Mouse (Mus musculus) hindbrain, embryonic 13.5 days (tissue): ENCODE data around the gene Akr7a5. TPM values are rescaled to one million over a fixed set of nuclear protein-coding genes. Genes with fewer than 3 reads are reported as not detected.

Experiments
- ATAC-seq: fragments of 200-750 bp; cut with Nextera tagmentation; 2 replicates; pipeline ENCODE4 v1.8.0; 2017; ENCODE audit warnings: moderate TSS enrichment; ENCODE audit not compliant: low FRiP score
- H3K27ac ChIP-seq: fragments of 300-500 bp; sonication (generic); 2 replicates; pipeline ENCODE4 v1.5.1; 2015; ENCODE audit warnings: inconsistent platforms, mild to moderate bottlenecking, moderate library complexity
- H3K27me3 ChIP-seq: fragments of 300-500 bp; sonication (generic); 2 replicates; pipeline ENCODE4 v1.6.1; 2015; ENCODE audit warnings: mild to moderate bottlenecking, inconsistent platforms
- H3K36me3 ChIP-seq: fragments of 300-500 bp; sonication (generic); 2 replicates; pipeline ENCODE4 v1.6.1; 2015; ENCODE audit warnings: mild to moderate bottlenecking, inconsistent platforms
- H3K4me1 ChIP-seq: fragments of 300-500 bp; sonication (generic); replicated peaks from 2 replicates; pipeline ENCODE4 v1.6.1; 2015; ENCODE audit warnings: inconsistent platforms
- H3K4me2 ChIP-seq: fragments of 300-500 bp; sonication (generic); 2 replicates; pipeline ENCODE4 v1.6.1; 2015; ENCODE audit warnings: inconsistent platforms, mild to moderate bottlenecking, moderate library complexity
- H3K4me3 ChIP-seq: fragments of 300-500 bp; sonication (generic); 2 replicates; pipeline ENCODE4 v1.5.1; 2015; ENCODE audit warnings: mild to moderate bottlenecking, inconsistent platforms
- H3K9ac ChIP-seq: fragments of 300-500 bp; sonication (generic); 2 replicates; pipeline ENCODE4 v1.6.1; 2015; ENCODE audit warnings: mild to moderate bottlenecking, inconsistent platforms
- H3K9me3 ChIP-seq: fragments of 300-500 bp; sonication (generic); 2 replicates; pipeline ENCODE4 v1.6.1; 2016; ENCODE audit warnings: inconsistent platforms
- WGBS: fragments of 180-500 bp; shearing (Covaris S2); methylation state at CpG from one replicate; pipeline ENCODE4 v1.1.7; 2015; 5-methylcytosine and 5-hydroxymethylcytosine counted together
- polyA plus RNA-seq: library from polyadenylated mRNA; unstranded; fragments of >200 nt; fragmentation: Nextera tagmentation; extraction: Ambion mirVana; gene quantifications from 2 replicates; pipeline ENCODE4 v1.2.1, GENCODE M21; 2015

Akr7a5 gene
- polyA plus RNA-seq, 1 experiment from 2014 or later, result 60.0 TPM

DNA sequence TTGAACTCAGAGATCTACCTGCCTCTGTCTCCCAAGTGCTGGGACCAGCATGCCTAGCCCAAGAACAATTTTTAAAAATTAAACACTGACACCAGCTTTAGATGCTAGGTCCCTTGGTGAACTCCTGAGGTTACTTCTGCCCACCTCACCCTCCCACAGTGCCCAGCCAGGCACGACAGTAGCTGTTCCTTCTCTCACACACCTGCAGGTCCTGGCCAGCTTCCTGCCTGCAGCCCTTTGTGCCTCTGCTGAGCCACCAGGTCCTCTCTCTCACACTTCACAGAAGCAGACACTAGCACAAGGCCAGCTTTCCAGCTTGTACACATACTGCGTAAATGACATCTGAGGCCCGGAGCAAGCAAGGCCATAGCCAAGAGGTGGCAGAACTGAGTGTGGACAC lies 5.0 kb upstream of the Akr7a5 start:
- ATAC-seq, result no peak
- Histone ChIP-seq H3K9me3 (no peaks in the 10 kb centered on the region), H3K27ac (no peak overlapping the region), H3K27me3 (0 out of 2 replicates have a peak, but pooled peaks cover 5% of the 10 kb centered on the region), H3K4me3 (no peak overlapping the region), H3K4me1 (peaks cover 26% of the 10 kb centered on the region), H3K4me2 (no peak overlapping the region), H3K36me3 (peaks cover 51% of the 10 kb centered on the region), H3K9ac (0 out of 2 replicates have a peak overlapping the region, but pooled peaks have one; percentile 1)
- WGBS, result 92% methylated on average over 3 of the region's 3 CpGs

GRCm38 (mm10) chr4:139307916-139308315 lies 2.6 kb upstream of the Akr7a5 start:
- 80% methylated on average over 5 of the region's 5 CpGs for WGBS
- H3K27ac ChIP-seq, result no peak overlapping the region
- no peak overlapping the region for H3K9ac ChIP-seq
- 0 out of 2 replicates have a peak, but pooled peaks cover 13% of the 10 kb centered on the region for H3K27me3 ChIP-seq
- no peak for ATAC-seq
- peaks cover 27% of the 10 kb centered on the region for H3K36me3 ChIP-seq
- peaks cover 40% of the 10 kb centered on the region for H3K4me1 ChIP-seq
- no peaks in the 10 kb centered on the region for H3K9me3 ChIP-seq
- no peak overlapping the region for H3K4me2 ChIP-seq
- no peak overlapping the region for H3K4me3 ChIP-seq

- Histone ChIP-seq H3K36me3 (peaks cover 31% of the 10 kb centered on the region), H3K27ac (no peak overlapping the region), H3K4me1 (peaks cover 40% of the 10 kb centered on the region), H3K9me3 (no peaks in the 10 kb centered on the region), H3K27me3 (0 out of 2 replicates have a peak, but pooled peaks cover 13% of the 10 kb centered on the region), H3K4me2 (peak overlapping the region; percentile 94), H3K9ac (peak overlapping the region; percentile 88), H3K4me3 (peak overlapping the region; percentile 80)
- 21% methylated on average over 6 of the region's 6 CpGs for WGBS
- ATAC-seq, result no peak
These were observed 893 bp upstream of the Akr7a5 start for GRCm38 (mm10) chr4:139309651-139310050.

DNA sequence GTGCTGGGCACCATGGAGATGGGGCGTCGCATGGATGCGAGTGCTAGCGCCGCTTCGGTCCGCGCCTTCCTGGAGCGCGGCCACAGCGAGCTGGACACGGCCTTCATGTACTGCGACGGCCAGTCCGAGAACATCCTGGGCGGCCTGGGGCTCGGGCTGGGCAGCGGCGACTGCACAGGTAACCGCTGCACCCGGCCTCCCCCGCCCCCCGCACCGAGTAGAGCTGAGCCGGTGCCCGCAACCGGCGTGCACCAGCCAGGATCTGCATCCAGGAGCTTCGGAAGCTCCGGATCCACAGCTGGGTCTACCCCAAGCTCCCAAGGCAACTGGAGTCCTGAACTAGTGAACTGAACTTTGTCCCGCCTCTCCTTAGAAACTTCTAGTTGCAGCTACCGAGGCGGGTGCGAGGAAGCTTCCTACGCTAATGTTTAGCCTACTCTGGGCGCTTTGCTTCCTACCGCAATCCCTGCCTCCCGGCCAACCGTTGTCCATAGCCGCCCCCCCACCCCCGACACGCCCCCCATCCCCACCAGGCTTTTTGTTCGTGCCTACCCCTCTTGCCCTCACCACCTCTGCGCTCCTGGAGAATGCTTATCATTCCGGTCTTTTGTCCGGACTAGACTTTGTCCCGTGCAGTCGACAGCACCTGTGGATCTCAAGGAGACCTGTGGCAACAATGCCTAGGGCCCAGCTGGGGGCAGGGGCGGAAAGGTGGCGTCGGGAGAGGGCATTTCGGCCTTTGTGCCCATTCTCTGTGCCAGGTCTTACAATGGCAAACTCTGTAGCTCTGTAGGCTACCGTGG lies 556 bp downstream of the Akr7a5 start:
- 0 out of 2 replicates have a peak, but pooled peaks cover 13% of the 10 kb centered on the region for H3K27me3 ChIP-seq
- H3K9me3 ChIP-seq, result no peaks in the 10 kb centered on the region
- ATAC-seq, result peak; percentile 79
- WGBS, result under 1% methylated on average over 53 of the region's 53 CpGs
- peak overlapping the region; percentile 84 for H3K27ac ChIP-seq
- H3K4me1 ChIP-seq, result peaks cover 40% of the 10 kb centered on the region
- peak overlapping the region; percentile 94 for H3K4me2 ChIP-seq
- H3K9ac ChIP-seq, result peak overlapping the region; percentile 88
- peaks cover 31% of the 10 kb centered on the region for H3K36me3 ChIP-seq
- H3K4me3 ChIP-seq, result peak overlapping the region; percentile 80

GRCm38 (mm10) chr4:139311707-139312106 lies 1.2 kb downstream of the Akr7a5 start:
- peak overlapping the region; percentile 94 for H3K4me2 ChIP-seq
- peak overlapping the region; percentile 80 for H3K4me3 ChIP-seq
- peak overlapping the region; percentile 88 for H3K9ac ChIP-seq
- 0 out of 2 replicates have a peak, but pooled peaks cover 13% of the 10 kb centered on the region for H3K27me3 ChIP-seq
- peaks cover 28% of the 10 kb centered on the region for H3K36me3 ChIP-seq
- ATAC-seq, result no peak
- H3K4me1 ChIP-seq, result peaks cover 40% of the 10 kb centered on the region
- WGBS, result 15% methylated on average over 14 of the region's 14 CpGs
- no peak overlapping the region for H3K27ac ChIP-seq
- H3K9me3 ChIP-seq, result no peaks in the 10 kb centered on the region

GRCm38 (mm10) chr4:139312632-139313031 lies 2.1 kb downstream of the Akr7a5 start:
- WGBS, result 59% methylated on average over 4 of the region's 4 CpGs
- H3K4me2 ChIP-seq, result no peak overlapping the region

DNA sequence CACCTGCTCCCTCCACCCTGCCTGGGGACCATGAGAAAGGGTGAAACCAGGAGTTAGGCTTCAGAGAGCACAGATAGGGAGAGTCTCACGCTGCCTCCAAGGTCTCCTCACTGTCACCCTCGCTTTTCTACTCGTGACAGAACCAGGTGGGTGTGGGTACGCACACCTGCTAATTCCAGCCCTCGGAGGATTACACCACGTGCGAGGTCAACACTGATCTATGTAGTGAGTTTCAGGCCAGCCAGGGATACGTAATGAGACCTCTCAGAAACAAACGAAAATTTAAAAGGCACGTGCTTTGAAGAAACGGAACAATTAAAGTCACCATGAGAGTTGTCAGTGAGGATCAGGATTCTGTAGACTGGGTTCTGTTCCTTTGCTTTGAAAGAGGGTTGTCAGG lies 7.9 kb downstream of the Akr7a5 start:
- H3K36me3 ChIP-seq, result peaks cover 52% of the 10 kb centered on the region
- no peak overlapping the region for H3K4me3 ChIP-seq
- no peaks in the 10 kb centered on the region for H3K4me1 ChIP-seq
- H3K4me2 ChIP-seq, result no peak overlapping the region
- no peak for ATAC-seq
- no peaks in the 10 kb centered on the region for H3K27me3 ChIP-seq
- no peak overlapping the region for H3K27ac ChIP-seq
- H3K9me3 ChIP-seq, result no peaks in the 10 kb centered on the region
- WGBS, result 91% methylated on average over 11 of the region's 11 CpGs
- H3K9ac ChIP-seq, result no peak overlapping the region

More at GRCm38 (mm10) chr4:139312632-139313031, 2.1 kb downstream of the Akr7a5 start:
- Histone ChIP-seq H3K36me3 (peaks cover 32% of the 10 kb centered on the region), H3K4me1 (peaks cover 40% of the 10 kb centered on the region), H3K9ac (no peak overlapping the region), H3K4me3 (no peak overlapping the region), H3K9me3 (no peaks in the 10 kb centered on the region), H3K27me3 (0 out of 2 replicates have a peak, but pooled peaks cover 13% of the 10 kb centered on the region), H3K27ac (no peak overlapping the region)
- no peak for ATAC-seq

DNA sequence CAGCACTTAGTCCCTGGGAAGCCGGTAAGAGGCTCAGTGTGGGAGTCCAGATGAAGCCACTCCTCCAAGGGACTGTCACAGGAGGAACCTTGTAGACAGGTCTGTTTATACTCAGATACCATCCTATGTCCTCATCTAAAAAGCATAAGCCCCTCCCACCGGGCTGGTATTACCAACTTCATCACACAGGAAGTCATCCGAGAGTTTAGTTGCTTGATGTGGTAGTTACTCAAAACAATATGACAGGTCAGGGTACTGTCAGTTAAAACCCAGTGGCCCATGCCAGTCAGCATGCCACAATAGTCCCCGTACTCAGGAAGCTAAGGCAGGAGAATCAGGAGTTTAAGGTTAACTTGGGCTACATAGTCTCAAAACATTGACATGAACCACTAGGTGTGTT lies 9.2 kb downstream of the Akr7a5 start:
- 90% methylated on average over 4 of the region's 4 CpGs for WGBS
- H3K36me3 ChIP-seq, result peaks cover 43% of the 10 kb centered on the region
- H3K27me3 ChIP-seq, result no peaks in the 10 kb centered on the region
- no peaks in the 10 kb centered on the region for H3K4me1 ChIP-seq
- H3K4me3 ChIP-seq, result no peak overlapping the region
- no peak overlapping the region for H3K27ac ChIP-seq
- H3K4me2 ChIP-seq, result no peak overlapping the region
- no peak for ATAC-seq
- H3K9ac ChIP-seq, result no peak overlapping the region
- no peaks in the 10 kb centered on the region for H3K9me3 ChIP-seq

GRCm38 (mm10) chr4:139330605-139331004 lies 20.1 kb downstream of the Akr7a5 start:
- 9% methylated on average over 10 of the region's 10 CpGs for WGBS
- Histone ChIP-seq H3K4me2 (peak overlapping the region; percentile 33), H3K4me3 (no peak overlapping the region), H3K27ac (no peak overlapping the region), H3K36me3 (no peaks in the 10 kb centered on the region), H3K27me3 (peaks cover 8% of the 10 kb centered on the region; the same call in 1 of the 2 replicates), H3K4me1 (no peaks in the 10 kb centered on the region), H3K9ac (no peak overlapping the region), H3K9me3 (no peaks in the 10 kb centered on the region)
- ATAC-seq, result no peak

- Histone ChIP-seq H3K9ac (no peak overlapping the region), H3K36me3 (no peaks in the 10 kb centered on the region), H3K4me1 (no peaks in the 10 kb centered on the region), H3K9me3 (no peaks in the 10 kb centered on the region), H3K27me3 (peaks cover 25% of the 10 kb centered on the region), H3K4me2 (no peak overlapping the region), H3K27ac (no peak overlapping the region), H3K4me3 (no peak overlapping the region)
- ATAC-seq, result no peak
- 62% methylated on average over 8 of the region's 9 CpGs for WGBS
These were observed 24.2 kb downstream of the Akr7a5 start for GRCm38 (mm10) chr4:139334631-139335295.

DNA sequence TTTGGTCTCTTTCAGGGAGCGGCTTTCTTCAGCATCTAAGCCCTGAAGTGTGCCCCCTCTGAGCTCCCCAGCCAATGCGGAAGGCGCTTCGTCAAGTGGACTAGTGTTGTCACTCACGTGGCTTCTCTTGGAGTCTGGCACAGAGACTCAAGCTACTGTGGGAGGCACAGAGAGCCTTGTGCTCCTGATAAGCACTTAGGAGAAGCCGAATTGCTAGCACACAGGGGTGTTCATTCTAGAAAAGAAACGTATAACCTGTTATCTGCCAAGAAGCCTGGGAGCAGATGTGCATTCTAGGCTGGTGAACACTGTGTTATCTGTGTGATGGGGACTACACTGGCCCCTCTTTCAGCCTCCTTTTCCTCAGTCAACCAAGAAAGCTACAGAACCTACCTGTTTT lies 25.0 kb downstream of the Akr7a5 start:
- Histone ChIP-seq H3K27ac (no peak overlapping the region), H3K36me3 (no peaks in the 10 kb centered on the region), H3K27me3 (peaks cover 25% of the 10 kb centered on the region), H3K4me3 (no peak overlapping the region), H3K4me1 (no peaks in the 10 kb centered on the region), H3K9ac (no peak overlapping the region), H3K9me3 (no peaks in the 10 kb centered on the region), H3K4me2 (no peak overlapping the region)
- WGBS, result 68% methylated on average over 7 of the region's 7 CpGs
- no peak for ATAC-seq

DNA sequence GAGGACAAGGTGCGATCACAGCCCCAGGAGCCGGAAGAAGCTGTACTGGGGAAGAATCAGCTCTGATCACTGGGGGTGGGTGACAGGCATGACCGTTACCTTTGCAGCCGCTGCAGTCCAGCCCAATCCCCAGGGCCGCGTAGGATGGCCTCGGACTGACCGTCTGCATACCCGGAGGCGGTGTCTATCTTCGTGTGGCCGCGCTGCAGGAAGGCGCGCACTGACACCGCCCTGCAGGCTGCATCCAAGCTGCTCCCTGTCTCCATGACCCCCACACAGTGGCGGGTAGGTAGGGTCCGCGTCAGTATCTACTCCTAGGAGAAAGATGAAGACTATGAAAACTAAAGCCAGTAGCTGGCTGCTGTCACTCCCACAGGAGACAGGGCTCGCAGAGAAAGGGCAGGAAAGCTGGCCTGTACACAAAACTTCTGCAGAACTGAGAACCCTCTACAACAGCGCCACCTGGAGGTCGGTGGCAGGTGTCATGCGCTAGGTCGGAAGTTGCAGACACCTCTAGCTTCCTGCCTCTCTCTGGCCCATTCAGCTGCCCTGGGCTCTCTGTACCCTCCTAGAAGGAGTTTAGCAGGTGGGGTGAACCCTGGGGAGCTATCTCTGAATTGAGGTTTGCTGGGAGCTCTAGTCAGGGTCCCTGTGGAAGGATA lies 26.4 kb downstream of the Akr7a5 start:
- H3K4me3 ChIP-seq, result no peak overlapping the region
- H3K9me3 ChIP-seq, result no peaks in the 10 kb centered on the region
- ATAC-seq, result no peak
- H3K27ac ChIP-seq, result no peak overlapping the region
- 31% methylated on average over 24 of the region's 24 CpGs for WGBS
- no peak overlapping the region for H3K9ac ChIP-seq
- no peaks in the 10 kb centered on the region for H3K4me1 ChIP-seq
- H3K36me3 ChIP-seq, result no peaks in the 10 kb centered on the region
- H3K4me2 ChIP-seq, result peak overlapping the region; percentile 27; the same call in 1 of the 2 replicates
- peaks cover 17% of the 10 kb centered on the region for H3K27me3 ChIP-seq
